Mouse (Mus musculus) hindbrain, embryonic 16.5 days (tissue): ENCODE measurements at regions not wholly inside any gene's neighbourhood (a gene's known extent, or its start where the extent isn't known, plus 50 kb on each side); places are given as distances from the start of the nearest gene placed in this dataset.

Experiments
- ATAC-seq: fragments of 200-750 bp; cut with Nextera tagmentation; 2 replicates; pipeline ENCODE4 v1.8.0; 2017; ENCODE audit warnings: moderate TSS enrichment, moderate library complexity
- H3K27ac ChIP-seq: fragments of 300-500 bp; sonication (generic); 2 replicates; pipeline ENCODE4 v1.5.1; 2014; ENCODE audit warnings: low read depth, mild to moderate bottlenecking, control low read depth, low read length, moderate library complexity
- H3K27me3 ChIP-seq: fragments of 300-500 bp; sonication (generic); replicated peaks from 2 replicates; pipeline ENCODE4 v1.6.1; 2014; ENCODE audit warnings: low read length; ENCODE audit not compliant: control insufficient read depth, insufficient read depth
- H3K36me3 ChIP-seq: fragments of 300-500 bp; sonication (generic); 2 replicates; pipeline ENCODE4 v1.6.1; 2014; ENCODE audit warnings: mild to moderate bottlenecking, low read length, moderate library complexity, mixed read lengths; ENCODE audit not compliant: control insufficient read depth, insufficient read depth
- H3K4me1 ChIP-seq: fragments of 300-500 bp; sonication (generic); 2 replicates; pipeline ENCODE4 v1.6.1; 2014; ENCODE audit warnings: low read depth, low read length; ENCODE audit not compliant: control insufficient read depth, insufficient read depth
- H3K4me2 ChIP-seq: fragments of 300-500 bp; sonication (generic); 2 replicates; pipeline ENCODE4 v1.6.1; 2014; ENCODE audit warnings: mild to moderate bottlenecking, low read length, control low read depth, moderate library complexity
- H3K4me3 ChIP-seq: fragments of 300-500 bp; sonication (generic); 2 replicates; pipeline ENCODE4 v1.5.1; 2014; ENCODE audit warnings: mild to moderate bottlenecking, low read length, control low read depth, moderate library complexity
- H3K9ac ChIP-seq: fragments of 300-500 bp; sonication (generic); 2 replicates; pipeline ENCODE4 v1.6.1; 2014; ENCODE audit warnings: low read depth, mild to moderate bottlenecking, control low read depth, low read length, moderate library complexity
- H3K9me3 ChIP-seq: fragments of 300-500 bp; sonication (generic); 2 replicates; pipeline ENCODE4 v1.6.1; 2014; ENCODE audit warnings: mild to moderate bottlenecking, low read length, moderate library complexity; ENCODE audit not compliant: control insufficient read depth
- WGBS: fragments of 180-500 bp; shearing (Covaris S2); extraction: QIAGEN DNeasy Blood & Tissue Kit; methylation state at CpG from one replicate; pipeline ENCODE4 v1.1.7; 2014; 5-methylcytosine and 5-hydroxymethylcytosine counted together

DNA sequence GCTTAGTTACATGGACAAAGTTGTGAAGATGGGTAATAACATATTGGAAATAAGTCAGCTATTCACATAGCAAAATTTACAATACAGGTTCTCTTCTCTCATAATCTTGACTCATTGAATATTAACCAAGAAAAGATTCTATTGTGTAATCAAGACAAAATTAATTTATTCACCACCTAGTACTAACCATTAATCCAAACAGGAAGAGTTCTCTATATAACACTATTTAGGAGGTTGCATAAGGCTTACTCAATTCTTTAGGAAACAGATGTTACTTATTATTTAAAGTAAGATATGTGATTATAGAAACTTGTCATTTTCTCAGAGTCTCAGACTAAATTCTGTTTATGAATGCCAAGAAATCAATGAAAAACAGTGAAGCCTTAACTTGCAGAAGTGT lies 600.4 kb upstream of the Tusc1 start:
- ATAC-seq = no peak
- H3K4me1 ChIP-seq = no peaks in the 10 kb centered on the region
- no peak overlapping the region for H3K4me2 ChIP-seq
- no peak overlapping the region for H3K4me3 ChIP-seq
- H3K9me3 ChIP-seq = no peaks in the 10 kb centered on the region
- H3K27me3 ChIP-seq = no peaks in the 10 kb centered on the region
- no peak overlapping the region for H3K27ac ChIP-seq
- H3K36me3 ChIP-seq = no peaks in the 10 kb centered on the region
- no peak overlapping the region for H3K9ac ChIP-seq

DNA sequence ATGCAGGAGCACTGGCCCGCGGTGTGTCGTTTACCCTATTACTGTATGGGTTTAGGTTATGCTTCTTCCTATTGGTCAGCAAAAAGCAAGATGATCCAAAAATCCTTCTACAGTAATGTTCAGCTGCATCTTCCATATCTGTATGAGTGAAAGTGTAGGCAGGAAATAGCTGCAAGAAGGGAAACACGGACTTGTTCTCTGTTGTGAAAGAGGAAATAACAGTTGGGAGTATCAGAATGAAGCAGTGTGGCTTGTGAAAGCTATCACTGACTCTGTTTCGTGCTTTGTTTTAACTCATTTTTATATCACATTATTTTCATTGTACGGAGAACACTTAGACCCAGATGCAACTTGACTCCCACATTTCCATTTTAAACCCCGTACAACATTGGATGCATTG lies 591.8 kb upstream of the Tusc1 start:
- Histone ChIP-seq H3K36me3 (no peaks in the 10 kb centered on the region), H3K27me3 (no peaks in the 10 kb centered on the region), H3K9me3 (no peaks in the 10 kb centered on the region), H3K4me3 (no peak overlapping the region), H3K27ac (no peak overlapping the region), H3K4me1 (no peaks in the 10 kb centered on the region), H3K4me2 (no peak overlapping the region), H3K9ac (no peak overlapping the region)
- WGBS = 92% methylated on average over 7 of the region's 7 CpGs
- ATAC-seq = no peak

DNA sequence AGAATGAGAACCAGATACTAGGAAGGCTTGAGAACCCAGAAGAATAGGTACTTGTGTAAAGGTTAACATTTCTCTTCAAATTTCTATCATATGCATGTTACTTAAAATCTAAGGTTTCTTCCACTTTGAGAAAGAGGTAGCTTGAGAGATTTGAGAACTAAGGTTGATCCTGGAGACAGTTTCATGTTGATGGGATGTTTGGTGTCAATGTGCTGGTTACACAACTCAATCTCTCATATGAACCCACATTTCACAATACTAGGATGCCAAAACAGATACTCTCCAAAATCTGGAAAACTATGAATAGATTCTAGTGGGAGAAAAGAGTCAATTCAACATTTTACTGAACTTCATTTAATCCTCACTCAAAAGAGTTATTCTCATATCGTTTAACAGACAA lies 589.1 kb upstream of the Tusc1 start:
- H3K9ac ChIP-seq = no peak overlapping the region
- no peaks in the 10 kb centered on the region for H3K27me3 ChIP-seq
- ATAC-seq = no peak

DNA sequence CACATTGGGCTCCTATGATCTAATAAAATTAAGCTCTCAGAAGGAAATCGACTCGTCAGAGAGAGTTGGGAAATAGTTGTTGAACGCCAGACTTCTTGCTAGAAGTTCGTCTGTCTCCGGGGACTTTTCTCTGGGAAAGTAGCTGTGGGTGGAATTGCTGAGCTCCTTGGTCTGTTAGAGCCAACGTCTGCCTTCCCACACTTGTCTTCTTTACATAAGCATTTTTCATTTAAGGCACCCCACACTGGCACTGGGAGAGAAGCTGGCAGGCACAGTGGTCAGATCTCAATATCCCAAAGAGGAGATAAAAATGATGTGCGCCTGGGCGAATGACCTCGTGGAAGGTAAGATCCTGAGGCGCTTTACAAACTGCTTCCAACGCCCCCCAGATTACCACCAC lies 551.3 kb upstream of the Tusc1 start:
- no peaks in the 10 kb centered on the region for H3K36me3 ChIP-seq
- H3K27ac ChIP-seq = no peak overlapping the region
- no peak overlapping the region for H3K4me3 ChIP-seq
- no peak overlapping the region for H3K9ac ChIP-seq
- 91% methylated on average over 11 of the region's 11 CpGs for WGBS
- no peak overlapping the region for H3K4me2 ChIP-seq
- ATAC-seq = no peak
- no peaks in the 10 kb centered on the region for H3K9me3 ChIP-seq
- H3K4me1 ChIP-seq = no peaks in the 10 kb centered on the region
- H3K27me3 ChIP-seq = no peaks in the 10 kb centered on the region

More for the DNA sequence above, 589.1 kb upstream of the Tusc1 start:
- no peaks in the 10 kb centered on the region for H3K4me1 ChIP-seq
- no peak overlapping the region for H3K4me2 ChIP-seq
- no peak overlapping the region for H3K4me3 ChIP-seq
- H3K9me3 ChIP-seq = no peaks in the 10 kb centered on the region
- no peaks in the 10 kb centered on the region for H3K36me3 ChIP-seq
- 94% methylated on average over 1 of the region's 1 CpGs for WGBS
- H3K27ac ChIP-seq = no peak overlapping the region

DNA sequence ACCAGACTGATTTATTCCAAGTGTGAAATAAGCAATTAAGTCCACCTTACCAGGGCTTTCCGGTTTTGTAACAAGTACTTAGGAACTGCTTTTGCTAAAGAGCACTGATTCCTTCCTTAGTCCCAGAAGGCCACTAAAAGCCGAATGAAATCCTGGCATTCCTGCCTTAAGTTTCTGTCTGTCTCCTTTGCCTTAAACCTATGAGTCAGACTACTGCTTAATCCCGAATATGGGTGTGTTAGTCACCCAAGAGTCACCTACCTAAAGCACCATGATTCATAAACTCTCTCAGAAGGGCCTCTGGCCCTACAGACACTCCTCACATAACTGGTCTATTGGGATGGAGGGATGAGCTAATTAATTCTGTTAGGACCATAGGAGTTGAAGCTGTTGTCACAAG lies 546.0 kb upstream of the Tusc1 start:
- Histone ChIP-seq H3K27me3 (no peaks in the 10 kb centered on the region), H3K4me2 (no peak overlapping the region), H3K36me3 (no peaks in the 10 kb centered on the region), H3K9me3 (no peaks in the 10 kb centered on the region), H3K4me3 (no peak overlapping the region), H3K9ac (no peak overlapping the region), H3K4me1 (no peaks in the 10 kb centered on the region), H3K27ac (no peak overlapping the region)
- 78% methylated on average over 3 of the region's 3 CpGs for WGBS
- ATAC-seq = no peak

DNA sequence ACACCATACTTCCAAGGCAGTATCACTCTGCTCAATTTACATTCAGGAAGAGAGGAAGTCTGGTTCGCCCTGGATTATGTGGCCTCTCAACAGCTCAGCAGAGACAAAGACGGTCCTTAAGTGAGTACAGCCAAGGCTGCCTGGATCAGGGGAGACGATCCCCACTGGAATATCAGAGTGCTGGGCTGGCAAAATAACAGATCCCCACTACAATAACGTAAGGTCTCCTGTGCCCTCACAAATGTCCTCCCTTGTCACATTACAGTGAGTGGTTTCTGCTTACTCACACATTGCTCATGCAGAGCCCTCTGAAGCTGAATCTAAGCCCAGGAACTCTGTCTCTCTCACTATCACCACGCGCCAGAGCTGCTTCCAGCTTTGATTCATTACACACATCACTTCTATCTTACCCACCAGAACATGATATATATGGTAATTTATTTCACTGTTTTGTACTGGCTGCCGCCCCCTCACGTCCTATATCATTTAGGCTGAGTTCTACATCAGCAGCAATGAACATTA lies 544.1 kb upstream of the Tusc1 start:
- Histone ChIP-seq H3K27ac (peak overlapping the region; percentile 51; the same call in 1 of the 2 replicates), H3K27me3 (no peaks in the 10 kb centered on the region), H3K36me3 (no peaks in the 10 kb centered on the region), H3K4me2 (no peak overlapping the region), H3K9ac (no peak overlapping the region), H3K4me3 (no peak overlapping the region), H3K4me1 (no peaks in the 10 kb centered on the region), H3K9me3 (no peaks in the 10 kb centered on the region)
- ATAC-seq = peak; percentile 92
- WGBS = 54% methylated on average over 8 of the region's 8 CpGs

DNA sequence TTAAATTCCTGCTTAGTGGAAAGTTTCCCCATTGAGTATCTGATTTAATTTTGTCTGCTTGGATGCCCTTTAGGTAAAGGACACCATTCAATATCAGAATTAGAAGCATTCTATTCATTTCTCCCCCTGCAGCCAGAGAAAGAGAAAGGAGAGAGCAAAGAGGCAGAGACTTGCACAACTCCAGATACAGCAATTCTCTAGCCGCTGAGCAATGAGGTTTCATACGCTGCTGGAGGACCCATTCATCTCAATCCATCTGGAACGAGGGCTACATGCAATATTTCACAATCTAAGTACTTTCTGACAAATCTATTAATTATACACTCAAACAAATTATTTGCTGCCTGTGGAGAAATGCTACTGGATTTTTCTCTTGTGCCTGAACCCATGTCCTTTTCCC lies 538.0 kb upstream of the Tusc1 start:
- no peaks in the 10 kb centered on the region for H3K9me3 ChIP-seq
- H3K9ac ChIP-seq = no peak overlapping the region
- no peak overlapping the region for H3K4me2 ChIP-seq
- no peaks in the 10 kb centered on the region for H3K4me1 ChIP-seq
- no peak overlapping the region for H3K27ac ChIP-seq
- H3K27me3 ChIP-seq = no peaks in the 10 kb centered on the region
- H3K4me3 ChIP-seq = no peak overlapping the region
- 33% methylated on average over 3 of the region's 3 CpGs for WGBS
- H3K36me3 ChIP-seq = no peaks in the 10 kb centered on the region
- ATAC-seq = peak; percentile 60; the same call in 1 of the 2 replicates

DNA sequence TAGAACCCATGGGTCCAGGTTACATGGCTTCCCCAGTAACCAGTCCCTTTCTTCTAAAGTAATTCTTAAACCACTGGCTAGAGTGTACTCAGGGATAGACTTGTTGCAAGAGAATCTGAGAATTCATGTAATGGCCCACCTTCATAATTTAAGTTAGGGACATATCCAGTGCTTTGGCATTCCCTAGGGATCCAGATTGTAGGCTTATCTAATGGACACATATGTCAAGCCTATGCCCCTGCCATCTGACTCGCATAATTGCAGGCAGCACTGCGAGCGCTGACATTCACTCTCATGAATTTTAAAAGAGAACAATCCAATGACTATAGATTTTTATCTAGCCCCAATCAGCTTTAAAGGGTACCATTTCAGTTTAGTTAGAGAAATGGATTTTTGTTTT lies 518.1 kb upstream of the Tusc1 start:
- ATAC-seq = no peak
- Histone ChIP-seq H3K9me3 (no peaks in the 10 kb centered on the region), H3K4me1 (no peaks in the 10 kb centered on the region), H3K27ac (no peak overlapping the region), H3K4me2 (no peak overlapping the region), H3K27me3 (no peaks in the 10 kb centered on the region), H3K4me3 (no peak overlapping the region), H3K9ac (no peak overlapping the region), H3K36me3 (no peaks in the 10 kb centered on the region)
- WGBS = 69% methylated on average over 3 of the region's 3 CpGs

DNA sequence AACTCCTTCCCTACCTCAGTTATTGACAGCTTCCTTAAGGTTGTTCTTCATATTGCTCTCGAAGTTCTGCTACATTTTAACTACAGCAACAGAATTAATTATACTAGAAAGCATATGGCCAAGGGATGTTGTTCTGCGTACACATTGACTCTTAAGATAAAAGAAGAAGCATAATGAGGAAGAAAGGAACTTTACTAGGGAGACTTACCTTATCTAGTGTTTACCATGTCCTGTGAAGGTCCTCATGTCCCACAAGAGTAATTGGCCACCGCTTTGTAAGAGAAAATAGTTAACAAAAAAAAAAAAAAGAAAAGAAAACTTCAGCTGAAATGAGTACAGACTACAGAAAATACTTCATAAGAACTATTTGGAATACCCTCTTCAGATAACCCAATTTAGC lies 513.9 kb upstream of the Tusc1 start:
- Histone ChIP-seq H3K27ac (no peak overlapping the region), H3K9ac (no peak overlapping the region), H3K9me3 (no peaks in the 10 kb centered on the region), H3K4me3 (no peak overlapping the region), H3K4me2 (no peak overlapping the region), H3K36me3 (no peaks in the 10 kb centered on the region), H3K4me1 (no peaks in the 10 kb centered on the region), H3K27me3 (no peaks in the 10 kb centered on the region)
- 83% methylated on average over 3 of the region's 3 CpGs for WGBS
- ATAC-seq = no peak

DNA sequence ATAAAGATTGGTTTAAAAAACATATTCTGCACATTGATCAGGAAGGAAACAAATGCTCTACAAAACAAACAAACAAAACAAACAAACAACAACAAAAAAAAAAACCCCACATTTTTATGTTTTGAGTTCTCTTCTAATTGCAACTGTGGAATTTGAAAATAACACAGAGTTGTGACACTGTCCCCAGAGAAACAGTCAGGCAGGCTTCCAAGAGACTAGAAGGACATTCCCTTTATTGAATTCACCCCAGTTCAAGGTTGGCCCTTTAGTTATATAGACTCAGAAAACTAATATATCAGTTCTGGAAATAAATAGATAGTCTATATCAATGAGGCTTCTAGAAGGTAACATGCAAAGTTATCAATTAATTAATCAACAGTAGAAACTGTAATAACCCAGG lies 495.4 kb upstream of the Tusc1 start:
- Histone ChIP-seq H3K4me1 (no peaks in the 10 kb centered on the region), H3K36me3 (no peaks in the 10 kb centered on the region), H3K27me3 (no peaks in the 10 kb centered on the region), H3K9ac (no peak overlapping the region), H3K4me3 (no peak overlapping the region), H3K27ac (no peak overlapping the region), H3K9me3 (no peaks in the 10 kb centered on the region), H3K4me2 (no peak overlapping the region)
- no peak for ATAC-seq
